Mouse (Mus musculus) ovary, adult 2 months (tissue): ENCODE measurements around the gene Mansc1. TPM values are rescaled to one million over a fixed set of nuclear protein-coding genes. Genes with fewer than 3 reads are reported as not detected.

ENCODE experiments used
- polyA plus RNA-seq: library from polyadenylated mRNA; depleted of rRNA; stranded (reverse); fragments of >200 nt; gene quantifications from 2 replicates; pipeline ENCODE4 v1.2.3, GENCODE M21; 2012; rRNA removed

Gene Mansc1
- 8.7 and 11.6 TPM in 2 replicates for polyA plus RNA-seq

GRCm38 (mm10) chr6:134631947-134632687 is at the start of gene Mansc1:
Gene Mansc1, minus strand, starts transcription at chr6:134632488.

GRCm38 (mm10) chr6:134639210-134639609 is 6.9 kb upstream of the Mansc1 start, which contains the start of gene Borcs5:
Gene Borcs5, plus strand, starts transcription at chr6:134639510.

GRCm38 (mm10) chr6:134566818-134567485 is 65.3 kb downstream of the Mansc1 start, which contains the start of gene Lrp6:
Gene Lrp6, minus strand, starts transcription at chr6:134566965.

Other genes with a start within 250 kb of the Mansc1 start
- 0.06 and 0.08 TPM in 2 replicates for gene Bcl2l14, start 236.2 kb downstream of the Mansc1 start, polyA plus RNA-seq
- gene Lrp6, start 65.5 kb downstream of the Mansc1 start, polyA plus RNA-seq: 43.5 and 46.1 TPM in 2 replicates
- 22.1 and 30.7 TPM in 2 replicates for gene Borcs5, start 7.0 kb upstream of the Mansc1 start, polyA plus RNA-seq
- gene Dusp16, start 160.1 kb upstream of the Mansc1 start, polyA plus RNA-seq: 20.9 and 21.1 TPM in 2 replicates
- 6.4 and 6.5 TPM in 2 replicates for gene Crebl2, start 197.7 kb upstream of the Mansc1 start, polyA plus RNA-seq